Mouse (Mus musculus) hindbrain, embryonic 11.5 days (tissue): Measurements from ENCODE around the gene Cdkl4. TPM values are rescaled to one million over a fixed set of nuclear protein-coding genes. Genes with fewer than 3 reads are reported as not detected.

Experiments
- ATAC-seq: fragments of 200-750 bp; cut with Nextera tagmentation; 2 replicates; pipeline ENCODE4 v1.8.0; 2017; ENCODE audit warnings: mild to moderate bottlenecking, moderate TSS enrichment, moderate library complexity; ENCODE audit not compliant: low FRiP score
- DNase-seq: peaks from one replicate; pipeline ENCODE4 v3.0.0-alpha.2; 2015; ENCODE audit warnings: low spot score
- H3K27ac ChIP-seq: fragments of 300-500 bp; sonication (generic); 2 replicates; pipeline ENCODE4 v1.5.1; 2014; ENCODE audit warnings: mild to moderate bottlenecking, low read depth, low read length
- H3K27me3 ChIP-seq: fragments of 300-500 bp; sonication (generic); 2 replicates; pipeline ENCODE4 v1.6.1; 2014; ENCODE audit warnings: mild to moderate bottlenecking, low read length, moderate library complexity, mixed read lengths; ENCODE audit not compliant: control insufficient read depth, insufficient read depth
- H3K36me3 ChIP-seq: fragments of 300-500 bp; sonication (generic); 2 replicates; pipeline ENCODE4 v1.6.1; 2014; ENCODE audit warnings: mild to moderate bottlenecking, low read length, moderate library complexity, mixed read lengths; ENCODE audit not compliant: control insufficient read depth, insufficient read depth
- H3K4me1 ChIP-seq: fragments of 300-500 bp; sonication (generic); replicated peaks from 2 replicates; pipeline ENCODE4 v1.6.1; 2014; ENCODE audit warnings: low read length, mixed read lengths; ENCODE audit not compliant: control insufficient read depth, insufficient read depth
- H3K4me2 ChIP-seq: fragments of 300-500 bp; sonication (generic); replicated peaks from 2 replicates; pipeline ENCODE4 v1.6.1; 2014; ENCODE audit warnings: mild to moderate bottlenecking, low read depth, low read length
- H3K4me3 ChIP-seq: fragments of 300-500 bp; sonication (generic); 2 replicates; pipeline ENCODE4 v1.5.1; 2014; ENCODE audit warnings: low read depth, low read length
- H3K9ac ChIP-seq: fragments of 300-500 bp; sonication (generic); 2 replicates; pipeline ENCODE4 v1.6.1; 2014; ENCODE audit warnings: low read depth, low read length
- H3K9me3 ChIP-seq: fragments of 300-500 bp; sonication (generic); 2 replicates; pipeline ENCODE4 v1.6.1; 2016; ENCODE audit warnings: low read length; ENCODE audit not compliant: control insufficient read depth
- WGBS: fragments of 180-500 bp; shearing (Covaris S2); extraction: QIAGEN DNeasy Blood & Tissue Kit; methylation state at CpG from one replicate; pipeline ENCODE4 v1.1.7; 2014; 5-methylcytosine and 5-hydroxymethylcytosine counted together
- polyA plus RNA-seq: library from polyadenylated mRNA; unstranded; fragments of >200 nt; fragmentation: Nextera tagmentation; extraction: Ambion mirVana; gene quantifications from 2 replicates; pipeline ENCODE4 v1.2.1, GENCODE M21; 2014

Cdkl4 gene
- polyA plus RNA-seq, 1 experiment from 2014 or later = 5.6 TPM

GRCm38 (mm10) chr17:80559050-80559449 is 18.6 kb downstream of the Cdkl4 start:
- no peaks in the 10 kb centered on the region for H3K9me3 ChIP-seq
- no peaks in the 10 kb centered on the region for H3K4me1 ChIP-seq
- no peak overlapping the region for H3K27ac ChIP-seq
- DNase-seq (peak; percentile 72), ATAC-seq (no peak)
- no peak overlapping the region for H3K9ac ChIP-seq
- H3K36me3 ChIP-seq = no peaks in the 10 kb centered on the region
- H3K4me2 ChIP-seq = no peak overlapping the region
- H3K4me3 ChIP-seq = no peak overlapping the region
- 38% methylated on average over 11 of the region's 11 CpGs for WGBS
- H3K27me3 ChIP-seq = no peaks in the 10 kb centered on the region

GRCm38 (mm10) chr17:80558583-80558982 is 19.0 kb downstream of the Cdkl4 start:
- H3K36me3 ChIP-seq = no peaks in the 10 kb centered on the region
- DNase-seq (no peak), ATAC-seq (no peak)
- H3K4me2 ChIP-seq = no peak overlapping the region
- H3K27me3 ChIP-seq = no peaks in the 10 kb centered on the region
- no peak overlapping the region for H3K27ac ChIP-seq
- no peaks in the 10 kb centered on the region for H3K9me3 ChIP-seq
- no peak overlapping the region for H3K9ac ChIP-seq
- H3K4me1 ChIP-seq = no peaks in the 10 kb centered on the region
- no peak overlapping the region for H3K4me3 ChIP-seq
- WGBS = 65% methylated on average over 14 of the region's 14 CpGs

- Histone ChIP-seq H3K27ac (no peak overlapping the region), H3K36me3 (no peaks in the 10 kb centered on the region), H3K9ac (no peak overlapping the region), H3K27me3 (no peaks in the 10 kb centered on the region), H3K4me3 (no peak overlapping the region), H3K4me2 (no peak overlapping the region), H3K9me3 (no peaks in the 10 kb centered on the region), H3K4me1 (no peaks in the 10 kb centered on the region)
- WGBS = 91% methylated on average over 5 of the region's 5 CpGs
- DNase-seq = no peak
- no peak for ATAC-seq
Measured at GRCm38 (mm10) chr17:80557461-80557860, 20.2 kb downstream of the Cdkl4 start.

GRCm38 (mm10) chr17:80553318-80554270 is 24.0 kb downstream of the Cdkl4 start:
- Histone ChIP-seq H3K4me1 (no peaks in the 10 kb centered on the region), H3K27me3 (no peaks in the 10 kb centered on the region), H3K4me3 (peak overlapping the region; percentile 51), H3K9me3 (no peaks in the 10 kb centered on the region), H3K36me3 (no peaks in the 10 kb centered on the region), H3K9ac (peak overlapping the region; percentile 60), H3K27ac (peak overlapping the region; percentile 58), H3K4me2 (peak overlapping the region; percentile 42)
- ATAC-seq (peak; percentile 94), DNase-seq (peak; percentile 87)
- WGBS = 4% methylated on average over 35 of the region's 35 CpGs

GRCm38 (mm10) chr17:80552653-80553052 is 25.0 kb downstream of the Cdkl4 start:
- Histone ChIP-seq H3K36me3 (no peaks in the 10 kb centered on the region), H3K9ac (no peak overlapping the region), H3K4me1 (no peaks in the 10 kb centered on the region), H3K27ac (no peak overlapping the region), H3K27me3 (no peaks in the 10 kb centered on the region), H3K4me2 (no peak overlapping the region), H3K4me3 (no peak overlapping the region), H3K9me3 (no peaks in the 10 kb centered on the region)
- DNase-seq (no peak), ATAC-seq (no peak)
- WGBS = 84% methylated on average over 4 of the region's 4 CpGs

GRCm38 (mm10) chr17:80550981-80551380 is 26.6 kb downstream of the Cdkl4 start:
- no peaks in the 10 kb centered on the region for H3K4me1 ChIP-seq
- no peak overlapping the region for H3K4me3 ChIP-seq
- no peaks in the 10 kb centered on the region for H3K9me3 ChIP-seq
- WGBS = 80% methylated on average over 15 of the region's 15 CpGs
- no peak overlapping the region for H3K4me2 ChIP-seq
- no peak overlapping the region for H3K9ac ChIP-seq
- no peaks in the 10 kb centered on the region for H3K27me3 ChIP-seq
- no peak for ATAC-seq
- DNase-seq = no peak
- no peaks in the 10 kb centered on the region for H3K36me3 ChIP-seq
- no peak overlapping the region for H3K27ac ChIP-seq

- no peak for ATAC-seq
- WGBS = 92% methylated on average over 2 of the region's 2 CpGs
Measured at GRCm38 (mm10) chr17:80546846-80547245, 30.8 kb downstream of the Cdkl4 start.

GRCm38 (mm10) chr17:80546227-80546626 is 31.4 kb downstream of the Cdkl4 start:
- H3K27me3 ChIP-seq = no peaks in the 10 kb centered on the region
- H3K4me2 ChIP-seq = no peak overlapping the region
- no peak overlapping the region for H3K27ac ChIP-seq
- no peak overlapping the region for H3K9ac ChIP-seq
- ATAC-seq (no peak), DNase-seq (no peak)
- no peaks in the 10 kb centered on the region for H3K9me3 ChIP-seq
- H3K36me3 ChIP-seq = no peaks in the 10 kb centered on the region
- WGBS = 92% methylated on average over 8 of the region's 8 CpGs
- no peak overlapping the region for H3K4me3 ChIP-seq
- no peaks in the 10 kb centered on the region for H3K4me1 ChIP-seq

More at GRCm38 (mm10) chr17:80546846-80547245, 30.8 kb downstream of the Cdkl4 start:
- Histone ChIP-seq H3K4me1 (no peaks in the 10 kb centered on the region), H3K4me3 (no peak overlapping the region), H3K9me3 (no peaks in the 10 kb centered on the region), H3K27me3 (no peaks in the 10 kb centered on the region), H3K9ac (no peak overlapping the region), H3K36me3 (no peaks in the 10 kb centered on the region), H3K4me2 (no peak overlapping the region), H3K27ac (no peak overlapping the region)
- DNase-seq = no peak

GRCm38 (mm10) chr17:80543646-80544045 is 34.0 kb downstream of the Cdkl4 start:
- no peak overlapping the region for H3K4me3 ChIP-seq
- H3K36me3 ChIP-seq = no peaks in the 10 kb centered on the region
- H3K4me2 ChIP-seq = no peak overlapping the region
- ATAC-seq (no peak), DNase-seq (no peak)
- no peaks in the 10 kb centered on the region for H3K4me1 ChIP-seq
- WGBS = 91% methylated on average over 20 of the region's 20 CpGs
- no peak overlapping the region for H3K9ac ChIP-seq
- H3K27ac ChIP-seq = no peak overlapping the region
- no peaks in the 10 kb centered on the region for H3K9me3 ChIP-seq
- H3K27me3 ChIP-seq = no peaks in the 10 kb centered on the region
